Mouse (Mus musculus) megakaryocyte, embryonic 14.5 days (primary cell): ENCODE data around the gene Aurkc.
"Not testable (repeated sequence)": the region's sequence is repeated elsewhere in the genome, so short reads cannot be mapped to it uniquely, and the experiment has no call there.

Experiments
- FLI1 ChIP-seq: IDR thresholded peaks from 2 replicates; pipeline ENCODE4 v1.6.1; 2012; ENCODE audit warnings: low read length, inconsistent platforms, mixed read lengths
- GATA1 ChIP-seq: IDR thresholded peaks from 3 replicates; pipeline ENCODE4 v1.6.1; 2012; ENCODE audit warnings: mixed read lengths, low read length, inconsistent platforms, borderline replicate concordance

DNA sequence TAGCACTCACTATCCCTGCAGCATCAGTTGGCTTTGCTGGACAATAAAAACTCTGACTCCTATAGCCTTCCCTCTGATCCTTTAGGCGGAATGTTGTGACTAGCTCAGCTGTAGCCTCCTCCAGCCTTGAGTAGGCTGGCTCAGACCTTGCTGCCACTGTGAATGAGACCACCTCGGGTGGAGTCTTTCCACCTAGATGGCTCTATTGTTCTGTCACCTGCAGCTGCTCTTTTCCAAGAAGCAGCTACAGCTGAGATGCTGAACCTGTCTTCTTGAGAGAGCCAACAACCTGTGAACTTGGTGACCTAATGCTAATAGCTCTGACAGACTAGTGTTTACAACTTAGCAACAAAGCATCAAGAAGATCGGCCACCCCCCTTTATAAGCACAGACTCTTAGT lies 3.8 kb downstream of the Aurkc start:
- TF ChIP-seq GATA1, FLI1: not testable (repeated sequence)
